Comparison of ENCODE assay signal across 11 mouse cellular contexts in genomic region chr1:14421030-14421429, GRCm38 (mm10).
"Had no signal": no experiment of that assay in that cellular context is flagged by ENCODE, and none has a peak within 500 bp of the region (broad histone marks: within the 10 kb centered on the region; RNA-seq: fewer than 3 reads in every experiment).

No protein-coding gene starts in this region.

- DNase-seq: liver, postnatal 0 days; lung, adult 2 months; lung, postnatal 14 days; lung, postnatal 36 days; retina, postnatal 1 day; right cerebral cortex, adult 18-20 months; right cerebral cortex, postnatal 4 days; spleen, adult 18-20 months; thymus, adult 18-20 months; thymus, postnatal 14 days; thymus, postnatal 36 days had no signal
